Mouse (Mus musculus): Measurements from ENCODE around the gene Supt3.

DNA sequence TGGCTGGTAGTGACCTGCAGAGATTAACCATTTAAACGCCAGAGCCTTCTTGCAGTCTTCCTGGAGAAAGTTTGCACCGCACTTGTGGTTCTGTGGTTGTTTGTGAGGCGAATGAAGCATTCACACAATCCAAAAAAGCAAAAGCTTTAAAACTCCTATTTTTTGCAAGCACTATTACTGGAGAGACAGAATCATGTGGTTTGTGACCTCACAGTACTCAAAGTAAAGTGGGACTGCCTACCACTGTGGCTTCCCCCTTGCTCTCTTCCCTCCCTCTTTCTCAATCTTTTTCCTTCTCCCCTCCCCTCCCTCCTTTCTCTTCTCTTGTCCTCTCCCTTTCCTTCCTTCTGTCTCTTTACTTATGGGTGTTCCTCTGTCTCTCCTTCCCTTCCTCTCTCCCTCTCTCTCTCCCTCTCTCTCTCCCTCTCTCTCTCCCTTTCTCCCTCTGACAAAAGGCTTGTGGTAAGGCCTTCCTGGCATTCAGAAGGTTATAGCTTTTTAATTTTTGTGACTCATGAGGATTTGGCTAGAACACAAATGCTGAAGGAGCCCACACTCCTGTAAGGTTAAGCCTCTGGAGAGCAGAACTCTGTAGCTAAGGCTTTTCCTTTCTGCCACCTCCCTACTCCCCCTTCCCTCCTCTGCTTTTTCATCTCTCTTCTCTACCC lies 37.7 kb downstream of the Supt3 start, which contains the start of gene Runx2:
- TF ChIP-seq CTCF (conservative IDR thresholded peaks at IDR 0.05; ENCODE audit: insufficient read depth, insufficient read length, low read depth, low read length) (no peak), POLR2A (IDR thresholded peaks at IDR 0.05; ENCODE audit: low read depth, low read length) (no peak)

All from kidney, adult 2 months (tissue).